Mouse (Mus musculus): Measurements from ENCODE around the gene Myh7.

- TF ChIP-seq CTCF (IDR thresholded peaks at IDR 0.05; ENCODE audit: low read depth) (no peak), EP300 (IDR thresholded peaks at IDR 0.05; ENCODE audit: low read depth) (no peak)
These were observed 33.7 kb downstream of the Myh7 start for GRCm38 (mm10) chr14:54960769-54961168.
